Mouse (Mus musculus): ENCODE measurements around the gene Trim21. TPM values are rescaled to one million over a fixed set of nuclear protein-coding genes. Genes with fewer than 3 reads are reported as not detected.

Gene Trim21
- total RNA-seq, 2 experiments from 2014 or later = 12.1 to 14.6 TPM

- DNase-seq (ENCODE audit: low spot score in 2 of 2) = no peak
Measured at GRCm38 (mm10) chr7:102508066-102508465, 57.2 kb downstream of the Trim21 start.

Other genes with a start within 250 kb of the Trim21 start
- gene Rrm1, start 123.8 kb downstream of the Trim21 start, total RNA-seq (2021) = 10 to 100 TPM; 13.9 to 15.4 TPM
- gene Olfr543, start 83.8 kb downstream of the Trim21 start, total RNA-seq (2021) = not detected
- not detected for gene Olfr544, start 77.2 kb downstream of the Trim21 start, total RNA-seq (2021)
- gene Olfr545, start 65.9 kb downstream of the Trim21 start, total RNA-seq (2021) = not detected
- not detected for gene Olfr547, start 30.7 kb downstream of the Trim21 start, total RNA-seq (2021)
- gene Olfr548-ps1, start 24.6 kb downstream of the Trim21 start, total RNA-seq (2021) = not detected
- not detected for gene Olfr549, start 15.6 kb downstream of the Trim21 start, total RNA-seq (2021)
- gene Olfr550, start 6.0 kb upstream of the Trim21 start, total RNA-seq (2021) = not detected
- gene Olfr551, start 26.4 kb upstream of the Trim21 start, total RNA-seq (2021) = not detected
- under 1 TPM in 1 of 2 experiments, not detected in 1; 0.10 TPM for gene Olfr552, start 32.3 kb upstream of the Trim21 start, total RNA-seq (2021)
- gene Olfr553, start 52.7 kb upstream of the Trim21 start, total RNA-seq (2021) = not detected
- gene Olfr554, start 72.9 kb upstream of the Trim21 start, total RNA-seq (2021) = not detected
- gene Olfr555, start 93.3 kb upstream of the Trim21 start, total RNA-seq (2021) = not detected
- gene Olfr556, start 99.4 kb upstream of the Trim21 start, total RNA-seq (2021) = not detected
- gene Trim68, start 121.8 kb upstream of the Trim21 start, total RNA-seq (2021) = 1 to 10 TPM; 7.8 to 9.1 TPM
- gene Olfr557, start 130.4 kb upstream of the Trim21 start, total RNA-seq (2021) = not detected
- gene Olfr558, start 136.7 kb upstream of the Trim21 start, total RNA-seq (2021) = under 1 TPM; 0.36 to 0.45 TPM
- not detected for gene Olfr33, start 153.6 kb upstream of the Trim21 start, total RNA-seq (2021)
- gene Olfr559, start 162.0 kb upstream of the Trim21 start, total RNA-seq (2021) = not detected
- gene Olfr560, start 193.9 kb upstream of the Trim21 start, total RNA-seq (2021) = not detected
- under 1 TPM in 1 of 2 experiments, not detected in 1; 0.22 TPM for gene Olfr78, start 194.0 kb upstream of the Trim21 start, total RNA-seq (2021)
- not detected for gene Olfr561, start 205.7 kb upstream of the Trim21 start, total RNA-seq (2021)
- not detected for gene Olfr564, start 238.0 kb upstream of the Trim21 start, total RNA-seq (2021)